Mouse (Mus musculus) midbrain, embryonic 16.5 days (tissue): Measurements from ENCODE around the gene Elmo2. TPM values are rescaled to one million over a fixed set of nuclear protein-coding genes. Genes with fewer than 3 reads are reported as not detected.

Experiments
- ATAC-seq: fragments of 200-750 bp; cut with Nextera tagmentation; 2 replicates; pipeline ENCODE4 v1.8.0; 2017; ENCODE audit warnings: moderate TSS enrichment
- H3K27ac ChIP-seq: fragments of 300-500 bp; sonication (generic); 2 replicates; pipeline ENCODE4 v1.5.1; 2014; ENCODE audit warnings: mild to moderate bottlenecking, low read length, mixed read lengths
- H3K27me3 ChIP-seq: fragments of 300-500 bp; sonication (generic); 2 replicates; pipeline ENCODE4 v1.6.1; 2014; ENCODE audit warnings: low read depth, low read length, mixed read lengths; ENCODE audit not compliant: control insufficient read depth, insufficient read depth
- H3K36me3 ChIP-seq: fragments of 300-500 bp; sonication (generic); 2 replicates; pipeline ENCODE4 v1.6.1; 2014; ENCODE audit warnings: mild to moderate bottlenecking, low read length, moderate library complexity, mixed read lengths; ENCODE audit not compliant: control insufficient read depth, insufficient read depth
- H3K4me1 ChIP-seq: fragments of 300-500 bp; sonication (generic); 2 replicates; pipeline ENCODE4 v1.6.1; 2014; ENCODE audit warnings: mild to moderate bottlenecking, low read length, mixed read lengths; ENCODE audit not compliant: control insufficient read depth, insufficient read depth
- H3K4me2 ChIP-seq: fragments of 300-500 bp; sonication (generic); 2 replicates; pipeline ENCODE4 v1.6.1; 2014; ENCODE audit warnings: mild to moderate bottlenecking, low read length, mixed read lengths
- H3K4me3 ChIP-seq: fragments of 300-500 bp; sonication (generic); 2 replicates; pipeline ENCODE4 v1.5.1; 2014; ENCODE audit warnings: low read depth, mild to moderate bottlenecking, low read length, moderate library complexity, mixed read lengths
- H3K9ac ChIP-seq: fragments of 300-500 bp; sonication (generic); 2 replicates; pipeline ENCODE4 v1.6.1; 2014; ENCODE audit warnings: low read depth, low read length, mixed read lengths
- H3K9me3 ChIP-seq: fragments of 300-500 bp; sonication (generic); replicated peaks from 2 replicates; pipeline ENCODE4 v1.6.1; 2014; ENCODE audit warnings: mild to moderate bottlenecking, low read length, mixed read lengths; ENCODE audit not compliant: control insufficient read depth, poor library complexity, severe bottlenecking
- WGBS: fragments of 180-500 bp; shearing (Covaris S2); extraction: QIAGEN DNeasy Blood & Tissue Kit; methylation state at CpG from one replicate; pipeline ENCODE4 v1.1.7; 2014; 5-methylcytosine and 5-hydroxymethylcytosine counted together
- polyA plus RNA-seq: library from polyadenylated mRNA; unstranded; fragments of >200 nt; fragmentation: Nextera tagmentation; extraction: Ambion mirVana; gene quantifications from 2 replicates; pipeline ENCODE4 v1.2.1, GENCODE M21; 2015

Gene Elmo2
- polyA plus RNA-seq, 1 experiment from 2014 or later, result 108 TPM

- no peaks in the 10 kb centered on the region for H3K9me3 ChIP-seq
- no peaks in the 10 kb centered on the region for H3K36me3 ChIP-seq
- H3K4me1 ChIP-seq, result peaks cover 30% of the 10 kb centered on the region
- 3% methylated on average over 12 of the region's 12 CpGs for WGBS
- no peak overlapping the region for H3K9ac ChIP-seq
- peak overlapping the region; percentile 35; the same call in 1 of the 2 replicates for H3K27ac ChIP-seq
- ATAC-seq, result no peak
- H3K4me2 ChIP-seq, result no peak overlapping the region; the same call in 1 of the 2 replicates
- peaks cover 9% of the 10 kb centered on the region for H3K27me3 ChIP-seq
- H3K4me3 ChIP-seq, result no peak overlapping the region
These were observed 87.7 kb downstream of the Elmo2 start for GRCm38 (mm10) chr2:165238416-165239145.

Other genes starting within 250 kb of the Elmo2 start
- gene 1700025C18Rik, start 235.7 kb downstream of the Elmo2 start, polyA plus RNA-seq, result not detected in 2 replicates
- 13.9 and 15.4 TPM in 2 replicates for gene Cdh22, start 91.6 kb downstream of the Elmo2 start, polyA plus RNA-seq
- 68.0 and 71.9 TPM in 2 replicates for gene Slc35c2, start 38.6 kb downstream of the Elmo2 start, polyA plus RNA-seq
- gene Zfp663, start 42.2 kb upstream of the Elmo2 start, polyA plus RNA-seq, result 7.3 and 9.1 TPM in 2 replicates
- 9.5 and 9.7 TPM in 2 replicates for gene Zfp334, start 61.8 kb upstream of the Elmo2 start, polyA plus RNA-seq
- gene Ocstamp, start 73.9 kb upstream of the Elmo2 start, polyA plus RNA-seq, result 0.08 TPM in 1 of 2 replicates, not detected in the other
- 8.4 and 10.6 TPM in 2 replicates for gene Slc13a3, start 146.8 kb upstream of the Elmo2 start, polyA plus RNA-seq
- gene Trp53rka, start 166.8 kb upstream of the Elmo2 start, polyA plus RNA-seq, result 39.4 and 41.7 TPM in 2 replicates
- 1.7 and 1.9 TPM in 2 replicates for gene Slc2a10, start 177.3 kb upstream of the Elmo2 start, polyA plus RNA-seq